Comparison of ENCODE assay signal across 15 mouse cellular contexts in genomic region chr7:118239996-118240395, GRCm38 (mm10).
"Had no signal": no experiment of that assay in that cellular context is flagged by ENCODE, and none has a peak within 500 bp of the region (broad histone marks: within the 10 kb centered on the region; RNA-seq: fewer than 3 reads in every experiment).

No protein-coding gene starts in this region.

- ATAC-seq: lung, postnatal 0 days; midbrain, embryonic 15.5 days had no signal

- H3K27me3 ChIP-seq: limb, embryonic 13.5 days; midbrain, embryonic 12.5 days; midbrain, embryonic 15.5 days; neural tube, embryonic 13.5 days had no signal

- DNase-seq: kidney, adult 18-20 months; kidney, adult 9 months; kidney, postnatal 14 days; kidney, postnatal 4 days; lung, embryonic 14.5 days; retina, postnatal 1 day; thymus, adult 18-20 months; thymus, postnatal 36 days had no signal

- H3K27ac ChIP-seq: limb, embryonic 10.5 days; limb, embryonic 13.5 days; macrophage; midbrain, embryonic 12.5 days; midbrain, embryonic 15.5 days; neural tube, embryonic 13.5 days had no signal

- H3K9me3 ChIP-seq: limb, embryonic 10.5 days; limb, embryonic 13.5 days; midbrain, embryonic 12.5 days; midbrain, embryonic 15.5 days; neural tube, embryonic 13.5 days had no signal

- H3K9ac ChIP-seq: limb, embryonic 13.5 days; lung, embryonic 14.5 days; midbrain, embryonic 12.5 days; midbrain, embryonic 15.5 days; neural tube, embryonic 13.5 days had no signal

- H3K4me3 ChIP-seq: limb, embryonic 10.5 days; limb, embryonic 13.5 days; midbrain, embryonic 12.5 days; midbrain, embryonic 15.5 days; neural tube, embryonic 13.5 days had no signal

- H3K4me2 ChIP-seq: limb, embryonic 13.5 days; lung, embryonic 14.5 days; midbrain, embryonic 12.5 days; midbrain, embryonic 15.5 days; neural tube, embryonic 13.5 days had no signal

- H3K36me3 ChIP-seq: limb, embryonic 13.5 days; midbrain, embryonic 12.5 days; midbrain, embryonic 15.5 days; neural tube, embryonic 13.5 days had no signal
